Mouse (Mus musculus) gastrocnemius, postnatal 36 days (tissue): ENCODE measurements around the gene Clps. TPM values are rescaled to one million over a fixed set of nuclear protein-coding genes. Genes with fewer than 3 reads are reported as not detected.

ENCODE experiments used
- DNase-seq, 2 experiments: peaks; one replicate each; pipeline ENCODE4 v3.0.0; 2022
- intact Hi-C: fragments of 180-260 bp; cut with DNase I; formaldehyde crosslinking; loops from one replicate; pipeline ENCODE4 v1.15.1; 2025
- long read RNA-seq, 2 experiments: library from polyadenylated mRNA; stranded (forward); transcript quantifications; one replicate each; pipeline ENCODE4 v2.0.0; 2021
- total RNA-seq, 2 experiments: library from RNA; stranded (reverse); gene quantifications; 2 replicates each; pipeline ENCODE4 v1.2.3; 2021

The Clps gene
- not detected for total RNA-seq
- long read RNA-seq, experiment 1: 0 reads
- long read RNA-seq, experiment 2, partial matches to known transcripts: 0 of 2 reads
- long read RNA-seq, experiment 2, other reads (novel, unspliced or antisense): 2 of 2 reads

GRCm38 (mm10) chr17:28560598-28560997 lies at the start of gene Clps:
Gene Clps, minus strand, starts transcription at chr17:28560766.
- intact Hi-C loops: no loop called here
- no peak for DNase-seq

DNA sequence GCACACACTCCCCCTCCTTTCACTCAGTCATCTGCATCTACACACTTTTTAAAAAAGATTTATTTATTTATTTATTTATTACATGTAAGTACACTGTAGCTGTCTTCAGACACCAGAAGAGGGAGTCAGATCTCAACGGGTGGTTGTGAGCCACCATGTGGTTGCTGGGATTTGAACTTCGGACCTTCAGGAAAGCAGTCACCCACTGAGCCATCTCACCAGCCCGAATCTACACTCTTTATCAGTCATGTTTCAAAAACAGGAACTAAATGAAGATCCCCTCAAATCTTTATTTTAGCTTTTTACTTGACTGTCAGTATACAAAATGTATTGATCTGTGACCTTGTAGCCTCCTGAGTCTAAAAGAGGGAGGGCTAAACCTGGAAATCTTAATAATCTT lies 49.0 kb upstream of the Clps start:
- intact Hi-C loops: no loop called here
- DNase-seq: no peak

DNA sequence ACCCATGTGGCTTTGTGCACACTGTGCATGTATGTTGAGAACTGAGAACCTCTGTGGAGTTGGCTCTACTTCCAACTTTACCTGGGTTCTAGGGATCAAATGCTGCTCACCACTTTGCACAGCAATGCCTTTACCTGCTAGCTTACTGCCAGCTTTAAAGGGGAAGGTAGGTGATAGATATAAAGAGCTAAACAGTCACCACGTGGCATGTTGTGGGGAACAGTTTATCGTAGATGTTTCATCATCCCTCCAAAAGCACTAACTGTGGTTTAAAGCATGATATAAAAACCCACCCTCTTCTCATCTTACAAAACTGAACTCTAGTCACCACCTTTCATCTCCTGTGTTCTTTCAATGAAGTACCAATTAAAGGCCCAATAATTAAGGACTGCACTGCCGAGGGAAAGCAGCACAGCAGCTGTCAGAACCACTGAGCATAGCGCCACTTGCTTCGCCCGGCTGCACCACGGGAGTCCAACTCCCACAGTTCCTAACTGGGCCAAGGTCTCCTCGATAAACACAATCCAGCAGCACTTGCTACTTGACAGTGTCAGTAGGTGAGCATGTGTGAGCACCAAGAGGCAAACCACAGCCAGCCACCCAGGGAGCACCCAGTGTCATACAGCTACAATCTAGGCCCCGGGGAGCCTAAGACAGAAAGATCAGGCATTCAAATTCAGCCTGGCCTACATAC lies 41.1 kb upstream of the Clps start:
- no peak for DNase-seq
- intact Hi-C loops: no loop called here

DNA sequence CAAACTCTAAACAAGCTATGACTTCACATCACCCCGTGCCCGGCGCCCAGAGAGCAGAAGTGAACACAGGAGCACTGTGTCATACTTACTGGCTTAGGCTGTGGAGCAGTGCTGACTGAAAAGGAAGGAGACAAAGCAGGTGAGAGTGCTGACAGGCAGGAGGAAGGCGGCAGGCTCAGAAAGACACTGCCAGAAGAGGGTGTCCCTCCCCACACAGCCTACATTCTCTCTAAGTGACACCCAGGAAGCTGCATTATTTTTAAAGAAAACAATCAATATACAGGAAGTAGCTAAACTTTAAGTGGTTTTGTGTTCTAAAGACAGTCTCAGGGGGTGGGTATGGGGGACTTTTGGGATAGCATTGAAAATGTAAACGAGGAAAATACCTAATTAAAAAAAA lies 40.2 kb upstream of the Clps start:
- intact Hi-C loops: no loop called here
- DNase-seq: no peak

- intact Hi-C loops: loop anchor here (5.0 kb wide), 1 partner anchor 53 kb away; no protein-coding TSS in a partner anchor
- no peak for DNase-seq
Observed at GRCm38 (mm10) chr17:28593965-28594364, 33.4 kb upstream of the Clps start.

- intact Hi-C loops: loop anchor here (5.0 kb wide), 1 partner anchor 54 kb away; no protein-coding TSS in a partner anchor
- DNase-seq: peak; percentile 53 to 55
Observed at GRCm38 (mm10) chr17:28592998-28593397, 32.4 kb upstream of the Clps start.

DNA sequence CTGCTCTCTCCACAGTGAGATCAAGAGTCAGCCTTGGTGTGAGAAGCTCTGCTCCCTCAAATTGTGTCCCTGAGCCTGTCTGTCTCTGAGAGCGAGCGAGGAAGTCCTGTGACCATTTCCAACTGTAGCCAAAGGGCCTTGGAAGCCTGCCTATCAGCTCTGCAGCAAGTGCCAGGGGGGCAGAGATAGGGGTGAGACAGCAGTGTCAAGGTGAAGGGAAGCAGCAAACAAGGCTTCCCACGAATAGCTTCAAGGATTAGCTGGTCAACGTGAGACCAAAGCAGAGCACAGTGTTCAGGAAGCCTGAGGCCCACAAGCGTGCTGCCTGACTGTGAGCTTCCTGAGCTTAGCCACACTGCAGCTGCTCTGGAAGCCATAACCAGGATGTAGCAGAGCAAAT lies 30.9 kb upstream of the Clps start:
- intact Hi-C loops: loop anchor here (5.0 kb wide), 1 partner anchor 56 kb away; no protein-coding TSS in a partner anchor

DNA sequence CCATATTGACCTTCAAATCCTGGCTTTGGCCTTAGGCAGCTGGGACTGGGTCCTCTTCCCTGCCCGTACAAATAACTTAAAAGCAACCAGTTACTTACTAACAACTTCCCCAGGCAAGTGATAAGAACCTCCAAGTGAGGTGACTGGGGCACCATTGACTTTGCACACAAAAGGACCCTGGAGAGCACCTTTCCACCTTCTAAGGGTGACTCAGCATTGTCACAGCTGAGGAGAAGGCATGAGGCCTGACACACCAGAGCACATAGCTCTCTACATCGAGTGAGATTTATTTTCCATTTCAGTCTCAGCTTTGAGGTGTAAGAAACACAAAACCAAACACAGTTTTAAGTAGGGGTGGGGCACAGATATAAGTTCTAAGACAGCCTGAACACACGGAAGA lies 30.0 kb upstream of the Clps start:
- intact Hi-C loops: loop anchor here (5.0 kb wide), 1 partner anchor 57 kb away; no protein-coding TSS in a partner anchor
- DNase-seq: no peak

More for the DNA sequence above, 30.9 kb upstream of the Clps start:
- DNase-seq: no peak

- intact Hi-C loops: no loop called here
- DNase-seq: no peak
Observed at GRCm38 (mm10) chr17:28588591-28588990, 28.0 kb upstream of the Clps start.

GRCm38 (mm10) chr17:28586509-28586908 lies 25.9 kb upstream of the Clps start:
- intact Hi-C loops: no loop called here
- no peak for DNase-seq

DNA sequence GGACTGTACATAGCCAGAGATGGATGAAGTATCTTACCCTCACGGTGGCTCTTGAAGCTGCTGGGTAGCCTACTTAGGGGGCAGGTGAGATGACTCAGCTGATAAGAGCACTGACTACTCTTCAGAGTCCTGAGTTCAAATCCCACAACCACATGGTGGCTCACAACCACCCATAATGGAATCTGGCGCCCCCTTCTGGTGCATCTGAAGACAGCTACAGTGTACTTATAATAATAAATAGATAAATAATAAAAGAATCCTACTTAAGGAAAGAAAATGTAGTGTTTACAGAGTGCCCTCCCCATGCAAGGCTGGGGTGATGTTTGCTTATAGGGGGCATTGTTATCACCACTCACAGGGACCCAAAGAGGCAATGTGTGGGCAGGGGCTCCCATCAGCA lies 20.5 kb upstream of the Clps start:
- DNase-seq: no peak
- intact Hi-C loops: no loop called here

DNA sequence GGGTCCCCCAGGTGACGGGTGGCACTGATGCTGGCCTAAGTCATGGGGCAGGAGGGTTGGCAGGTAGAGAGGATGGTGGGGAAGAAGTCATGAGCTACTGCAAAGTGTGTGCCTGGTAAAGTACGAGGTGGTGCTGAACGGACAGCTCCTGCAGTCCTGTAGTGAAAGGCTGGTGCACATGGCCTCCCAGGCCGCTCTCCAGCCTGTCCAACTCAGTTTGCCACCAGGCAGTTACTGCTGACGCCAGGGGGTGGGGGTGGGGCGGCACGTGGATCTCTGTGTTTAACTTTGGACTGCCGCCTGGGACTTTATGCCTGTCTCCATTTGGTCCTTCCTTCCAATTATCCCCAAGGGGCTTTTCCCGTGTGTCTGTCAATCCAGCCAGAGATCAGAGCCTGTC lies 19.8 kb upstream of the Clps start:
- intact Hi-C loops: no loop called here
- no peak for DNase-seq

DNA sequence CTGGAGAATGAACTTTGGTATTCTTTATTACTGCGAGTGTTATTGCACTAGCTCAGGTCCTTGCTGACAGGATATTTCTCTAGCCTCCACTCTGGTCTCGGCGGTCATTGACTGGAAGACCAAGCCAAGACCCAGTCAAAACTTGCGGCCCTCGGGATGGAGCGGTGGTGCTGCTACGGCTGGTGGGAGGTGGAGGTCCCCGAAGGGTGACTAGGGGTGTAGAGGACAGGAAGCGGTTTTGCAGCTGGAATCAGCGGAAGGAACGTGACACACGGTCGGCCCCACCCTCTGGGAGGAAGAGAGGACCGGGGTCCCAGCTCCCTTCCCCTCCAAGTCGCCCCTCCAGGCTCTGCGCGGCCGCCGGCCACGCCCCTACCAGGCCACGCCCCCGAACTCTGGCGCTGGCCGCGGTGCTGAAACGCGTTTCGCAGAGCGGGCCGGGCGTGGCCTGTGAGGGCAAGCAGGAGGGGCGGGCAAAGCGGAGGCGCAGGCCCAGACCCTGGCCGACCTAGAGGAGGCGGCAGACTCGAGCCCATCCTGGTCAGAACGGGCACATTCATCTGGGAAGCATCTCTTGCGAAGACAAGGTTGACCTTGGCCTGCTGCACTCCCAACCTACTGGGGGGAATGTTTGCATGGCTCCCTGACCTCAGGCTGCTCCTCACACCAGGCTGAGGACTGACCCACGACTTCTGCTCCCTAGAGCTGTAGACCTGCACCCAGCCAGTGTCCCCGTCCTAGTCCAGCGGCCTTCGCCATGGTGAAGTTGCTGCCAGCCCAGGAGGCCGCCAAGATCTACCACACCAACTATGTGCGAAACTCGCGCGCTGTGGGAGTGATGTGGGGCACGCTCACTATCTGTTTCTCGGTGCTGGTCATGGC lies 14.9 kb upstream of the Clps start, which contains the start of gene Lhfpl5:
Gene Lhfpl5 (plus strand): TSS at position 398 of the 882 bp plus-strand sequence.
- intact Hi-C loops: no loop called here
- DNase-seq: no peak

DNA sequence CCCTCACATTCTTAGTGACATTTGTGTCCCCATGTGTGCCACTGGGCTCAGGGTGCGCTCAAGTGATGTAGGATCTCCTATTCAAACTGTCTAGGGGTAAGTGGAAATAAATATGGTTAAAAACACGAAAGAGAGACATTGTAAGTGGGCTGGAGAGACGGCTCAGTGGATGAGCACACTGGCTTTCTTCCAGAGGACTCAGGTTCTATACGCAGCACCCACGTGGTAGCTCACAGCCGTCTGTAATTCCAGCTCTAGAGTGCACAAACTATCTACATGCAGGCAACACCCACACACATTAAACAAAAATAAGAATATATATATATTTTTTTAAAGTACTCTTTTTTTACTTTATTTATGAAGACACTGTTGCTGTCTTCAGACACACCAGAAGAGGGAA lies 12.4 kb upstream of the Clps start:
- intact Hi-C loops: no loop called here
- DNase-seq: no peak

- intact Hi-C loops: no loop called here
- no peak for DNase-seq
Observed at GRCm38 (mm10) chr17:28572521-28572920, 12.0 kb upstream of the Clps start.

DNA sequence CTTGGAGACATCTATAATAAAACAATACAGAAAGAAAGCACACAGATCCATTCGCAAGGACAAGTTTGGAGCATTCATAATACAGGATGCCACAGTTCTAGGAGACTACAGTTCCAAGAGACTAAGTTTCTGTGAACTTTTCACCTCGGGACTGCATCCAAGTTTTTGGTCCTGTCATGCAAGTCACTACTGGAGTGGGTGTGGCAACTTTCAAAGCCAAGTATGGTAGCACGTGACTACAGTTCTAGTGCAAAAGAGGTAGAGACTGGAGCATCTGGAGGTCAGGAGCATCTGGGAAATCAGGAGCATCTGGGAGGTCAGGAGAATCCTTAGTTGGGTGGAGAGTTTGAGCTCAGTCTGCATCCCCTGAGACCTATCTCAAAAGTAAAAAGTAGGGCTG lies 11.3 kb upstream of the Clps start:
- no peak for DNase-seq

DNA sequence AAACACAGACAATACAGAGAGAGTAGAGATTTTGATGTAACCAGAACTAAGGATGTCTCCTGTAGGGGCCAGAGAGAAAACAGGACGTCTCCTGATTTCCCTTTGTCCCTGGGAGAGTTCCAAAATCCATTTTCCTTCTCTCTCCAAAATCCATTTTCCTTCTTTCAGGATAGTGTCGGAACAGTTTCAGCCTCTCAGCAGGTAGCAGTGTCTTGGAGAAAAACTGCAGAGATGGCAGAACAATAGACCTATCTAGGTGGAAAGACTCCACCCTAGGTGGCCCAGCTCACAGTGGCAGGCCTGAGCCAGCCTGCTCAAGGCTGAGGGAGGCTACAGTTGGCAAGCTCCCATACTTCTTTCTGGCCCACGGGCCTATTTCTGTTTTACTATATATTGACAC lies 7.0 kb upstream of the Clps start:
- no peak for DNase-seq
- intact Hi-C loops: no loop called here

More for the DNA sequence above, 11.3 kb upstream of the Clps start:
- intact Hi-C loops: no loop called here

- intact Hi-C loops: no loop called here
- DNase-seq: no peak
Observed at GRCm38 (mm10) chr17:28565181-28565580, 4.6 kb upstream of the Clps start.

DNA sequence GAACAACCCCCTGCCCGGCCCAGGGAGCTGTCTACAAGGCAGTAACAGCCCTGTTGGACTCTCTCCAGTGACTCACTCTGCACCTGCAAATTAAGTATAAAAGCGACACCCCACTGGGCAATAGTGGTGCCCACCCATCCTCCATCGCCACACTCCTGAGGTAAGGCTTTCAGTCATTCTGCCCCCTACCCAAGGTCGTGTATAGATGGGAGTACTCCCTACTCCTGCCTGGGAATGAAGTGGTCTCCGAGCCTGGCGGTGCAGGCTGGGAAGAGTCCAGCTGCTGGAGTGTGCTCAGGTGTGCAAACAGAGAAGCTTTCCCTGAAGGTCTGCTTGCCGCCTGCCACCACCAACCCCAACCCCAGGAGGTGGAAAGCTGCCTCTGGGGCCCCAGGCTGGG lies 1.0 kb upstream of the Clps start:
- no peak for DNase-seq
- intact Hi-C loops: no loop called here

DNA sequence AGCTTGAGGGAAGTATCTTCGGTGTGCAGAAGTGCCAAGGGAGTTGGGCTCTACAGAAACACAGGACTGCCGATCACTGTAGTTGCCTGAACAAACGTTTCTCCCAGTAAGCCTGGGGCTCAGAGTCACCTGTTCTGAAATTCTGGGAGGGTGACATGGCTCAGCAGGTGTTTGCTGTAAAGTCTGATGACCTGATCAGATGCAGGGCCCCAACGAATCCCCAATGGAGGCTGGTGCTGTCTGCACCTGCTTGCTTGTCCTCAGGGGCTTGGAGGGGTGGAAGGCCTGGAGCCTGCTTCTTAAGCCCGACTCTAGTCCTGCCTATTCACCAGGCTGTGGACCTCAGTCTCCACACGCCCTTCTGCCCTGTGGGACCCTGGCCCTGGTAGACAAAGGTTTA lies 2.8 kb downstream of the Clps start:
- intact Hi-C loops: no loop called here
- no peak for DNase-seq

- intact Hi-C loops: no loop called here
- DNase-seq: no peak
Observed at GRCm38 (mm10) chr17:28556635-28557396, 3.8 kb downstream of the Clps start.
